ENCODE assay signal across 29 mouse cellular contexts in the genomic region with DNA sequence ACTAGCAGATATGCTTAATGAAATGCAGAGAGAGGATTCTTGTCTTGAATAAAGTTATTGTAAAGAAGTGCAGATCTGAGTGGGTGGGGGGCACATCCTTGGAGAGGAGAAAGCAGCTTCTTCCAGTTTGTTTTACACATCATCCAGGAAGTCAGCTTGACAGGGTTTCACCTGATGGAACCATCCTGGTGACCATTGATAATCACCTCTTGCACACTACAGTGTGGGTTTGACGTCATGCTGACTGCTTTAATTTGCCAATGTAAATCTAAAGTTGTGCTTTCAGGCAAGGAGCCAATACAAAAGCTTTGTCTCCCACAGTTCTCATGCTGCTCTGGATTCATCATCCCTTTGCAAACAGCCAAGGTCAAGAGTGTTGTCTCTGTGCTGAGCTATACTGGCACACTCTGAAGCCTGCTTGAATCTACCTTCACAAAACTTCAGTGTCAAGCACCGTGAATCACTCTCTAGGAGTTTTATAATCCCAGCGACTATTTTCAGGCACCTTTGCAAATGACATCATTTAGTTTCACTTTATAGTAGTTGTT.
A peak's percentile ranks its signal among the peaks of the same experiment; 100 is the strongest.
DNase-seq lines count a peak whose midpoint lies in the region; ATAC-seq and TF ChIP-seq lines count a peak whose summit lies in the region.
"Had no signal": no experiment of that assay in that cellular context is flagged by ENCODE, and none has a peak within 500 bp of the region (broad histone marks: within the 10 kb centered on the region; RNA-seq: fewer than 3 reads in every experiment).

No protein-coding gene starts in this region.

- WGBS in heart, embryonic 15.5 days, result 45% methylated on average over 3 of the region's 3 CpGs
- 43% methylated on average over 3 of the region's 3 CpGs for WGBS in heart, adult 2 months
- 50% methylated on average over 3 of the region's 3 CpGs for WGBS in hindbrain, postnatal 0 days
- 55% methylated on average over 3 of the region's 3 CpGs for WGBS in hindbrain, embryonic 11.5 days

- H3K4me2 ChIP-seq in heart, embryonic 15.5 days, result no peak overlapping the region
- H3K4me2 ChIP-seq in hindbrain, postnatal 0 days (ENCODE audit: low read depth, low read length), result no peak overlapping the region
- H3K4me2 ChIP-seq in hindbrain, embryonic 11.5 days (replicated peaks; ENCODE audit: low read depth, low read length), result no peak overlapping the region
- H3K4me2 ChIP-seq: embryonic facial prominence, embryonic 12.5 days; embryonic facial prominence, embryonic 15.5 days; heart, embryonic 13.5 days; hindbrain, embryonic 12.5 days; hindbrain, embryonic 15.5 days; intestine, embryonic 15.5 days had no signal

- no peaks in the 10 kb centered on the region for H3K36me3 ChIP-seq in heart, embryonic 15.5 days
- no peaks in the 10 kb centered on the region for H3K36me3 ChIP-seq in heart, adult 2 months (ENCODE audit: control insufficient read depth, insufficient read depth, low read length)
- no peaks in the 10 kb centered on the region for H3K36me3 ChIP-seq in hindbrain, postnatal 0 days (ENCODE audit: insufficient read depth, low read length)
- H3K36me3 ChIP-seq in hindbrain, embryonic 11.5 days (ENCODE audit: control insufficient read depth, insufficient read depth, low read length), result no peaks in the 10 kb centered on the region
- H3K36me3 ChIP-seq: embryonic facial prominence, embryonic 12.5 days; embryonic facial prominence, embryonic 15.5 days; G1E; heart, embryonic 13.5 days; hindbrain, embryonic 12.5 days; hindbrain, embryonic 15.5 days; intestine, embryonic 15.5 days had no signal

- peak; percentile 48 for DNase-seq in heart, adult 11 months
- DNase-seq in heart, postnatal 10 days, result no peak
- no peak for DNase-seq in heart, adult 2 months
- DNase-seq in hindbrain, postnatal 0 days (ENCODE audit: low spot score), result peak; percentile 15
- no peak for DNase-seq in hindbrain, embryonic 11.5 days (ENCODE audit: low spot score)
- peak; percentile 32 for DNase-seq in brain, embryonic 14.5 days (ENCODE audit: low read depth)
- DNase-seq: adrenal gland, postnatal 10 days; adrenal gland, postnatal 36 days; B cell, adult 2 months; cerebellum, adult 11 months; cerebellum, adult 2 months; cerebellum, adult 9-11 months; cerebellum, postnatal 25 days; gastrocnemius, postnatal 10 days; gastrocnemius, postnatal 36 days; heart, postnatal 4 days; kidney, adult 11 months; kidney, adult 8-10 months had no signal

- ATAC-seq in heart, embryonic 15.5 days (replicated peaks; ENCODE audit: insufficient number of reproducible peaks, insufficient read depth, low FRiP score, low read depth), result peak; percentile 53; the same call in 1 of the 2 replicates
- ATAC-seq in hindbrain, postnatal 0 days, result no peak
- no peak for ATAC-seq in hindbrain, embryonic 11.5 days (ENCODE audit: low FRiP score)
- ATAC-seq: forebrain, embryonic 16.5 days; intestine, embryonic 15.5 days; Patski had no signal

- H3K4me1 ChIP-seq in heart, embryonic 15.5 days (replicated peaks), result no peaks in the 10 kb centered on the region
- H3K4me1 ChIP-seq in heart, adult 2 months (ENCODE audit: control insufficient read depth, insufficient read depth, low read length), result no peaks in the 10 kb centered on the region
- no peaks in the 10 kb centered on the region for H3K4me1 ChIP-seq in hindbrain, postnatal 0 days (ENCODE audit: insufficient read depth, low read length)
- no peaks in the 10 kb centered on the region for H3K4me1 ChIP-seq in hindbrain, embryonic 11.5 days (replicated peaks; ENCODE audit: control insufficient read depth, insufficient read depth, low read length)
- H3K4me1 ChIP-seq: embryonic facial prominence, embryonic 12.5 days; embryonic facial prominence, embryonic 15.5 days; heart, embryonic 13.5 days; hindbrain, embryonic 12.5 days; hindbrain, embryonic 15.5 days; intestine, embryonic 15.5 days had no signal

- intact Hi-C loops in heart, postnatal 10 days (cut with DNase I), result no loop called here
- intact Hi-C loops in heart, adult 2 months (cut with DNase I), result no loop called here

- TF ChIP-seq CTCF in heart, adult 2 months (IDR thresholded peaks at IDR 0.05), result no peak
- TF ChIP-seq CTCF in hindbrain, postnatal 0 days (IDR thresholded peaks at IDR 0.05; ENCODE audit: low read depth), result no peak
- TF ChIP-seq CTCF in brain, embryonic 14.5 days (IDR thresholded peaks at IDR 0.05; ENCODE audit: borderline replicate concordance, extremely low read depth, insufficient read depth, insufficient read length), result no peak

- H3K27me3 ChIP-seq in heart, embryonic 15.5 days, result no peaks in the 10 kb centered on the region
- no peaks in the 10 kb centered on the region for H3K27me3 ChIP-seq in heart, adult 2 months (ENCODE audit: control insufficient read depth, insufficient read depth, low read length)
- no peaks in the 10 kb centered on the region for H3K27me3 ChIP-seq in hindbrain, postnatal 0 days (ENCODE audit: insufficient read depth, low read length)
- no peaks in the 10 kb centered on the region for H3K27me3 ChIP-seq in hindbrain, embryonic 11.5 days (ENCODE audit: control insufficient read depth, insufficient read depth, low read length)
- H3K27me3 ChIP-seq: CH12.LX; embryonic facial prominence, embryonic 12.5 days; embryonic facial prominence, embryonic 15.5 days; heart, embryonic 13.5 days; hindbrain, embryonic 12.5 days; hindbrain, embryonic 15.5 days; intestine, embryonic 15.5 days; Patski had no signal

- H3K9me3 ChIP-seq in heart, embryonic 15.5 days (replicated peaks), result no peaks in the 10 kb centered on the region
- no peaks in the 10 kb centered on the region for H3K9me3 ChIP-seq in hindbrain, postnatal 0 days (ENCODE audit: low read length)
- no peaks in the 10 kb centered on the region for H3K9me3 ChIP-seq in hindbrain, embryonic 11.5 days (ENCODE audit: control insufficient read depth, low read length)
- H3K9me3 ChIP-seq: embryonic facial prominence, embryonic 12.5 days; embryonic facial prominence, embryonic 15.5 days; G1E; heart, embryonic 13.5 days; hindbrain, embryonic 12.5 days; hindbrain, embryonic 15.5 days; intestine, embryonic 15.5 days had no signal

- H3K27ac ChIP-seq in heart, embryonic 15.5 days, result no peak overlapping the region
- no peak overlapping the region for H3K27ac ChIP-seq in heart, adult 2 months
- H3K27ac ChIP-seq in hindbrain, postnatal 0 days, result no peak overlapping the region
- no peak overlapping the region for H3K27ac ChIP-seq in hindbrain, embryonic 11.5 days (ENCODE audit: low read depth, low read length)
- H3K27ac ChIP-seq: embryonic facial prominence, embryonic 12.5 days; embryonic facial prominence, embryonic 15.5 days; hindbrain, embryonic 12.5 days; hindbrain, embryonic 15.5 days; intestine, embryonic 15.5 days had no signal

- H3K4me3 ChIP-seq in heart, embryonic 15.5 days, result no peak overlapping the region
- H3K4me3 ChIP-seq in heart, adult 2 months, result no peak overlapping the region
- no peak overlapping the region for H3K4me3 ChIP-seq in hindbrain, postnatal 0 days (ENCODE audit: low read length)
- H3K4me3 ChIP-seq in hindbrain, embryonic 11.5 days (ENCODE audit: low read depth, low read length), result no peak overlapping the region
- H3K4me3 ChIP-seq: embryonic facial prominence, embryonic 12.5 days; embryonic facial prominence, embryonic 15.5 days; heart, embryonic 13.5 days; hindbrain, embryonic 12.5 days; hindbrain, embryonic 15.5 days; intestine, embryonic 15.5 days had no signal

- no peak for TF ChIP-seq EP300 in heart, adult 2 months (IDR thresholded peaks at IDR 0.05; ENCODE audit: insufficient read depth, low read depth, low read length)

- no peak for TF ChIP-seq POLR2A in heart, adult 2 months (IDR thresholded peaks at IDR 0.05; ENCODE audit: insufficient read depth, low read depth, low read length)
- no peak for TF ChIP-seq POLR2A in brain, embryonic 14.5 days (IDR thresholded peaks at IDR 0.05; ENCODE audit: borderline replicate concordance, extremely low read depth, insufficient read depth, insufficient read length, poor library complexity, severe bottlenecking)

- H3K79me2 ChIP-seq in heart, adult 2 months (replicated peaks; ENCODE audit: control insufficient read depth, insufficient read depth, low read length), result no peaks in the 10 kb centered on the region

- no peak overlapping the region for H3K9ac ChIP-seq in heart, embryonic 15.5 days
- H3K9ac ChIP-seq in heart, adult 2 months (ENCODE audit: low read depth, low read length), result no peak overlapping the region
- H3K9ac ChIP-seq in hindbrain, postnatal 0 days (replicated peaks; ENCODE audit: low read length), result no peak overlapping the region
- no peak overlapping the region for H3K9ac ChIP-seq in hindbrain, embryonic 11.5 days (ENCODE audit: low read depth, low read length)
- H3K9ac ChIP-seq: embryonic facial prominence, embryonic 12.5 days; embryonic facial prominence, embryonic 15.5 days; heart, embryonic 13.5 days; hindbrain, embryonic 12.5 days; hindbrain, embryonic 15.5 days; intestine, embryonic 15.5 days had no signal

Comparison
In these comparisons a context has a peak if more than half of its experiments do, and no peak if none do; other contexts are left out.
1. DNase-seq: peak in heart, adult 11 months (single experiment), hindbrain, postnatal 0 days (single experiment) and brain, embryonic 14.5 days (single experiment); none in heart, postnatal 10 days (0 of 2), heart, adult 2 months (0 of 2) and hindbrain, embryonic 11.5 days (single experiment).